Mouse (Mus musculus) limb, embryonic 15.5 days (tissue): ENCODE results near the gene Hsf2bp. TPM values are rescaled to one million over a fixed set of nuclear protein-coding genes. Genes with fewer than 3 reads are reported as not detected.

Experiments
- ATAC-seq: fragments of 200-750 bp; cut with Nextera tagmentation; 2 replicates; pipeline ENCODE4 v1.8.0; 2017; ENCODE audit warnings: low read depth, moderate TSS enrichment; ENCODE audit not compliant: insufficient number of reproducible peaks, low FRiP score, low TSS enrichment
- H3K27ac ChIP-seq: fragments of 300-500 bp; sonication (generic); 2 replicates; pipeline ENCODE4 v1.5.1; 2015; ENCODE audit warnings: moderate library complexity, mild to moderate bottlenecking, inconsistent platforms
- H3K27me3 ChIP-seq: fragments of 300-500 bp; sonication (generic); 2 replicates; pipeline ENCODE4 v1.6.1; 2015; ENCODE audit warnings: inconsistent platforms
- H3K36me3 ChIP-seq: fragments of 300-500 bp; sonication (generic); 2 replicates; pipeline ENCODE4 v1.6.1; 2015; ENCODE audit warnings: inconsistent platforms
- H3K4me1 ChIP-seq: fragments of 300-500 bp; sonication (generic); 2 replicates; pipeline ENCODE4 v1.6.1; 2015; ENCODE audit warnings: inconsistent platforms
- H3K4me2 ChIP-seq: fragments of 300-500 bp; sonication (generic); 2 replicates; pipeline ENCODE4 v1.6.1; 2015; ENCODE audit warnings: mild to moderate bottlenecking, inconsistent platforms
- H3K4me3 ChIP-seq: fragments of 300-500 bp; sonication (generic); 2 replicates; pipeline ENCODE4 v1.5.1; 2015; ENCODE audit warnings: mild to moderate bottlenecking, inconsistent platforms
- H3K9ac ChIP-seq: fragments of 300-500 bp; sonication (generic); 2 replicates; pipeline ENCODE4 v1.6.1; 2015; ENCODE audit warnings: inconsistent platforms
- H3K9me3 ChIP-seq: fragments of 300-500 bp; sonication (generic); 2 replicates; pipeline ENCODE4 v1.6.1; 2016; ENCODE audit warnings: inconsistent platforms
- WGBS: fragments of 180-500 bp; shearing (Covaris S2); methylation state at CpG from one replicate; pipeline ENCODE4 v1.1.7; 2015; 5-methylcytosine and 5-hydroxymethylcytosine counted together
- polyA plus RNA-seq: library from polyadenylated mRNA; unstranded; fragments of >200 nt; fragmentation: Nextera tagmentation; extraction: Ambion mirVana; gene quantifications from 2 replicates; pipeline ENCODE4 v1.2.1, GENCODE M21; 2015

The Hsf2bp gene
- polyA plus RNA-seq, 1 experiment from 2014 or later = 0.99 TPM

GRCm38 (mm10) chr17:31897186-31897793 is 138.9 kb downstream of the Hsf2bp start:
- H3K36me3 ChIP-seq = no peaks in the 10 kb centered on the region
- no peak overlapping the region for H3K9ac ChIP-seq
- peak overlapping the region; percentile 51 for H3K27ac ChIP-seq
- no peak overlapping the region for H3K4me3 ChIP-seq
- H3K27me3 ChIP-seq = no peaks in the 10 kb centered on the region
- no peak for ATAC-seq
- H3K4me2 ChIP-seq = no peak overlapping the region
- WGBS = 76% methylated on average over 4 of the region's 4 CpGs
- H3K9me3 ChIP-seq = no peaks in the 10 kb centered on the region
- peaks cover 21% of the 10 kb centered on the region for H3K4me1 ChIP-seq

GRCm38 (mm10) chr17:31896751-31897150 is 139.4 kb downstream of the Hsf2bp start:
- ATAC-seq = no peak
- no peak overlapping the region for H3K4me2 ChIP-seq
- no peaks in the 10 kb centered on the region for H3K9me3 ChIP-seq
- H3K4me3 ChIP-seq = no peak overlapping the region
- peaks cover 24% of the 10 kb centered on the region for H3K4me1 ChIP-seq
- no peak overlapping the region for H3K9ac ChIP-seq
- no peaks in the 10 kb centered on the region for H3K27me3 ChIP-seq
- 55% methylated on average over 3 of the region's 3 CpGs for WGBS
- no peaks in the 10 kb centered on the region for H3K36me3 ChIP-seq
- peak overlapping the region; percentile 51 for H3K27ac ChIP-seq

GRCm38 (mm10) chr17:31896311-31896710 is 139.8 kb downstream of the Hsf2bp start:
- Histone ChIP-seq H3K36me3 (no peaks in the 10 kb centered on the region), H3K4me1 (peaks cover 27% of the 10 kb centered on the region), H3K27me3 (no peaks in the 10 kb centered on the region), H3K27ac (peak overlapping the region; percentile 51; the same call in 1 of the 2 replicates), H3K9ac (no peak overlapping the region), H3K4me3 (no peak overlapping the region), H3K9me3 (no peaks in the 10 kb centered on the region), H3K4me2 (no peak overlapping the region)
- ATAC-seq = no peak
- 88% methylated on average over 7 of the region's 7 CpGs for WGBS

Other genes with a start within 250 kb of the Hsf2bp start
- 30.5 and 37.1 TPM in 2 replicates for gene Sik1, start 180.5 kb downstream of the Hsf2bp start, polyA plus RNA-seq
- 56.5 and 62.3 TPM in 2 replicates for gene Rrp1b, start 249 bp downstream of the Hsf2bp start, polyA plus RNA-seq
- gene Notch3, start 130.5 kb upstream of the Hsf2bp start, polyA plus RNA-seq = 16.7 and 17.5 TPM in 2 replicates
- 19.0 and 20.6 TPM in 2 replicates for gene Ephx3, start 153.2 kb upstream of the Hsf2bp start, polyA plus RNA-seq
- gene Brd4, start 248.4 kb upstream of the Hsf2bp start, polyA plus RNA-seq = 78.1 and 81.6 TPM in 2 replicates